Mouse (Mus musculus) C2C12 (cell line): ENCODE measurements around the gene Pdzd7. TPM values are rescaled to one million over a fixed set of nuclear protein-coding genes. Genes with fewer than 3 reads are reported as not detected.

ENCODE experiments used
- H3K27me3 ChIP-seq: one replicate; pipeline ENCODE4 v1.6.1; 2011; ENCODE audit not compliant: control insufficient read depth, insufficient read depth, insufficient read length
- H3K36me3 ChIP-seq: one replicate; pipeline ENCODE4 v1.6.1; 2011; ENCODE audit not compliant: control insufficient read depth, insufficient read depth
- H3K4me3 ChIP-seq: one replicate; pipeline ENCODE4 v1.5.1; 2011; ENCODE audit warnings: mild to moderate bottlenecking, control low read depth; ENCODE audit not compliant: poor library complexity, insufficient read depth, severe bottlenecking
- H3K79me2 ChIP-seq: one replicate; pipeline ENCODE4 v1.6.1; 2011; ENCODE audit not compliant: control insufficient read depth, insufficient read depth
- H3K79me3 ChIP-seq: one replicate; pipeline ENCODE4 v1.6.1; 2011; ENCODE audit warnings: low read depth, control low read depth
- H3ac ChIP-seq: one replicate; pipeline ENCODE3; 2011; ENCODE audit warnings: low read depth; ENCODE audit not compliant: control insufficient read depth, insufficient read length
- CEBPB ChIP-seq: IDR thresholded peaks from one replicate; pipeline ENCODE4 v1.6.1; 2011; ENCODE audit warnings: low read depth, mild to moderate bottlenecking, control low read depth, moderate library complexity
- CTCF ChIP-seq: IDR thresholded peaks from one replicate; pipeline ENCODE4 v1.5.1; 2011; ENCODE audit not compliant: control insufficient read depth, insufficient read depth, insufficient read length
- FOSL1 ChIP-seq: IDR thresholded peaks from one replicate; pipeline ENCODE4 v1.8.0; 2011; ENCODE audit warnings: mild to moderate bottlenecking, low read length; ENCODE audit not compliant: poor library complexity, insufficient read depth, severe bottlenecking
- MAX ChIP-seq: IDR thresholded peaks from one replicate; pipeline ENCODE4 v1.6.1; 2011; ENCODE audit warnings: mild to moderate bottlenecking, control low read depth
- MYOD1 ChIP-seq: IDR thresholded peaks from one replicate; pipeline ENCODE4 v1.6.1; 2011; ENCODE audit warnings: low read depth; ENCODE audit not compliant: control insufficient read depth, insufficient read length
- MYOG ChIP-seq: IDR thresholded peaks from one replicate; pipeline ENCODE4 v1.6.1; 2011; ENCODE audit not compliant: control insufficient read depth, insufficient read length; ENCODE audit errors: extremely low read depth
- USF1 ChIP-seq: IDR thresholded peaks from one replicate; pipeline ENCODE4 v1.6.1; 2011; ENCODE audit warnings: low read depth, mild to moderate bottlenecking, control low read depth, moderate library complexity
- polyA plus RNA-seq: library from polyadenylated mRNA; unstranded; fragments of >200 nt; fragmentation: generic; extraction: Trizol; gene quantifications from one replicate; pipeline ENCODE4 v1.2.1, GENCODE M21; 2012; ENCODE audit warnings: missing spikeins

Gene Pdzd7
- polyA plus RNA-seq, 1 experiment: 0.14 TPM

DNA sequence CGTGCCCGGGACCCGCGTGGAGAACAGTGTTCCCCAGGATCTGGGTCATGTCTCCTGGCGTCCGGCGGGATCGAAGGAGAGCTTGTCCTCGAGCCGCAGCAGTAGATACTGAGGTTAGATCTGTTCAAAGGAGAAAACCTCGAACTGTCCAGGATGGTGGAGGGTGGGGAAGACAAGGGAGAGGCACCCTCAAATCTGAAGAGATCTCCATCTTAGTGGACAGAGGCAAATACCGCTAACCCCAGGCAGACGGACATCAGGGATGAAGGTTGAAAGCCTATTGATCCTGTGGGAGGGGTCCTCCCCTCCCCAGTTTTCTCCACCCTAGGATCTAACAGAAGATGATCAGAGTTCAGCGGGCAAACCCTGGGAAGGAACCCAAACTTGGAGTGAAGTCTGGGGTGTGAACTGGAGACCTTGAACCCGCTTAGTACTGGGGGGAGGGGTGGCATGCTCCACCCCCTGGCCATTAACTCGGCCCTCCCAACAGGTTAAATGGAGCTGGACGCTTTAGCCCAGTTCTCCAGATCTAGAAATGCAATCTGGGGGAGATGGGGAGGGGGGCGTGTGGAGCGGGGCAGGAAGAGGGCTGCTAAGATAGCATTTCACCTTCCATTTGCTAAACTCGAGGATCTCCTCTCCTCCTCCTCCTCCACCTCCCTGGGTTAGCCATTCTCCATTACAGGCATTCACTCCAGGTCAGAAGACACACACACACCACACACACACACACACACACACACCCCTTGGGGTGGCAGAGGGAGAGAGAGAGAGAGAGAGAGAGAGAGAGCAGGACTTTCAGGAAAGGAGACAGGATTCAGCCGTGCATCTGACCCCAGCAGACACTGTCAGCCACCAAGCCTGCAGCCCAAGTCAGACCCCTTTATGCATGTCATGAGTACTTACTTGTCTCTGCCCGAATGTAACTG is 55.7 kb downstream of the Pdzd7 start:
- no peak overlapping the region for H3K4me3 ChIP-seq
- H3ac ChIP-seq: no peak overlapping the region
- H3K27me3 ChIP-seq: no peaks in the 10 kb centered on the region
- TF ChIP-seq MYOD1: no peak
- H3K36me3 ChIP-seq: no peaks in the 10 kb centered on the region
- no peaks in the 10 kb centered on the region for H3K79me2 ChIP-seq
- no peaks in the 10 kb centered on the region for H3K79me3 ChIP-seq

DNA sequence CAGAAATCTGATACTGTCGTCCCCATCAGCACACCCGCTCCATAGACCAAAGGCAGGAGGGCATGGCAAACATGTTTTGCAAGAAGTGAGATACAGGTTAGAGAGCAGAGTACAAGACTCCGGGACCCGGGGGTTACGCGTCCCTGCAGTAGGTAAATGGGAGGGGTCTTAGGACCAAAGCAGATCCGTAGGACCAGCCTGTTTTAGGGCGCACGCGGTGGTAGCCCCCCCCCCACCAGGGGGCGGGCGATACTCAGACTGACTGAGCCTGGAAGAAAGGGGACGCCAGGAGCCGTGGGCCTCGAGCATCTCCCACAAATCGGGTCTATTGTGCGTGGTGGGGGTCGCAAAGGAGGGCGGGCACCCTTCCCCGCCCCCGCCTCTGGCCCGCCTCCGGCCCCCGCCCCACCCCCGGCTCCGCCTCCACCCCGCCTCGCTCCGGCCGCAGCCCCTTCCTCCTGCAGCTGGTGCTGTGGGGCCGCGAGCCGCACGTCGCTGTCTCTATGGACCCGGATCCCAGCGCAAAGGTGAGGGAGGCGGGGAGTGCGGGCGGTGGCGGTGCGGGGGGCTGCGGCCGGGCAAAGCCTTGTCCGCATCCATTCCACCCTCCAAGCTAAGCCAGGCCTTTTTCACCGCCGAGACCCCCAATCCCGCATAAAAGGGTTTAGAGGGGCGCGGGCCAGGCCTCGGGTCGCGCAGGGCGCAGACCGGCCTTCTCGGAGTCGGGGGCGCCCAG is 56.5 kb downstream of the Pdzd7 start, which contains the start of gene Sema4g:
Sema4g (plus strand) TSS at position 271 of the 736 bp plus-strand sequence.
- Histone ChIP-seq H3K79me2 (no peaks in the 10 kb centered on the region), H3K4me3 (no peak within 1 kb of the TSS), H3ac (no peak within 1 kb of the TSS), H3K36me3 (no peaks in the 10 kb centered on the region), H3K27me3 (no peaks in the 10 kb centered on the region), H3K79me3 (no peaks in the 10 kb centered on the region)
- no peak for TF ChIP-seq USF1
- TF ChIP-seq CTCF: peak; percentile 4

DNA sequence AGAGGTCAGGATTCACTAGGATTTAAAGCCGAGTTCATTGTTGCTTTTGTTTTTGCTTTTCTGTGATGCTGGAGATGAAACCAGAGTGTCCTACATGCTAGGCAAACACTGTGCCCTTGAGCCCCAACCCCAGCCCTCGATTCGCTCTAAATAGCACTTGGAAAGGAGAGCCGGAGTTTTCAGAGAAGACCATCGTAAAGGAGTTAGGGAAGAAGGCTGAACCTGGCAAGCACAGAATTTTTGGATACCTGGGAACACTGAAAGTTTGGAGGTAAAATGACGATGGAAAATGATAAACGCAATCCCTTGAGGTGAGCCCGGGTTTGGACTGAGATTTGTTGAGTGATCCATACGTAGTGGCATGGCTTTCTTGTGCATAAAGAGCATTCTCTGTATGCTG is 57.2 kb downstream of the Pdzd7 start:
- H3K4me3 ChIP-seq: no peak overlapping the region
- no peaks in the 10 kb centered on the region for H3K79me3 ChIP-seq
- TF ChIP-seq CEBPB (no peak), CTCF (no peak), MAX (no peak), USF1 (no peak), MYOG (no peak), MYOD1 (no peak), FOSL1 (no peak)
- H3K36me3 ChIP-seq: peaks cover 3% of the 10 kb centered on the region
- no peak overlapping the region for H3ac ChIP-seq
- H3K79me2 ChIP-seq: no peaks in the 10 kb centered on the region
- H3K27me3 ChIP-seq: no peaks in the 10 kb centered on the region

GRCm38 (mm10) chr19:44987851-44988250 is 57.7 kb downstream of the Pdzd7 start:
- Histone ChIP-seq H3K4me3 (no peak overlapping the region), H3K36me3 (peaks cover 4% of the 10 kb centered on the region), H3K79me3 (no peaks in the 10 kb centered on the region), H3K27me3 (no peaks in the 10 kb centered on the region), H3K79me2 (no peaks in the 10 kb centered on the region), H3ac (no peak overlapping the region)
- no peak for TF ChIP-seq MYOG
- no peak for TF ChIP-seq MAX
- no peak for TF ChIP-seq CEBPB
- no peak for TF ChIP-seq USF1

DNA sequence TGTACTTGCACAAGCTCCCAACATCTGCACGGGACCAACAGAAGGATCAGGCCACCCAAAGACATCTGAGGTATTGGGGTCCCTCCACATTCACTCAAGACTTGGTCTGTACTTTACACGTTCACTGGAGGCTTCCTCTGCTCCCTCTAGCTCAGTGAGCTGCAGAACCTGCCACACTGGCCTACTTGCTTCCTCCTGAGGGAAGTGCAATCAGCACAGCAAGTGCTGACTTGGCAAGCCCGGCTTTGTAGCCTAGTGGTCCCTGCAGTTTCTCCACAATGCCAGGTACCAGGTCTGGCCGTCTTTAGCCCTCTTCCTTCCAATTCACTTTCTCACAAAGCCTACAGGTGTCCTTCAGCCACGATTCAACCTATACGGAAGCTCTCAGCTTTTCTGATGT is 58.5 kb downstream of the Pdzd7 start:
- Histone ChIP-seq H3K36me3 (peaks cover 13% of the 10 kb centered on the region), H3K79me2 (no peaks in the 10 kb centered on the region), H3K4me3 (no peak overlapping the region), H3ac (no peak overlapping the region), H3K27me3 (no peaks in the 10 kb centered on the region), H3K79me3 (no peaks in the 10 kb centered on the region)
- TF ChIP-seq FOSL1: no peak
- TF ChIP-seq USF1: no peak
- TF ChIP-seq CEBPB: no peak
- TF ChIP-seq MYOG: no peak
- no peak for TF ChIP-seq CTCF

- Histone ChIP-seq H3K36me3 (peaks cover 29% of the 10 kb centered on the region), H3K4me3 (no peak overlapping the region), H3K79me2 (no peaks in the 10 kb centered on the region), H3K79me3 (no peaks in the 10 kb centered on the region), H3K27me3 (no peaks in the 10 kb centered on the region), H3ac (no peak overlapping the region)
- TF ChIP-seq USF1: no peak
Observed at GRCm38 (mm10) chr19:44985159-44985988, 60.1 kb downstream of the Pdzd7 start.
